Mouse (Mus musculus) adrenal gland, postnatal 25 days (tissue): ENCODE measurements around the gene Kcnq4. TPM values are rescaled to one million over a fixed set of nuclear protein-coding genes. Genes with fewer than 3 reads are reported as not detected.

Experiments
- DNase-seq: peaks from one replicate; pipeline ENCODE4 v3.0.0; 2021; ENCODE audit warnings: mixed read lengths
- total RNA-seq: library from RNA; stranded (reverse); gene quantifications from 2 replicates; pipeline ENCODE4 v1.2.3, GENCODE M21; 2021

Gene Kcnq4
- total RNA-seq, 1 experiment from 2014 or later: 2.0 TPM

DNA sequence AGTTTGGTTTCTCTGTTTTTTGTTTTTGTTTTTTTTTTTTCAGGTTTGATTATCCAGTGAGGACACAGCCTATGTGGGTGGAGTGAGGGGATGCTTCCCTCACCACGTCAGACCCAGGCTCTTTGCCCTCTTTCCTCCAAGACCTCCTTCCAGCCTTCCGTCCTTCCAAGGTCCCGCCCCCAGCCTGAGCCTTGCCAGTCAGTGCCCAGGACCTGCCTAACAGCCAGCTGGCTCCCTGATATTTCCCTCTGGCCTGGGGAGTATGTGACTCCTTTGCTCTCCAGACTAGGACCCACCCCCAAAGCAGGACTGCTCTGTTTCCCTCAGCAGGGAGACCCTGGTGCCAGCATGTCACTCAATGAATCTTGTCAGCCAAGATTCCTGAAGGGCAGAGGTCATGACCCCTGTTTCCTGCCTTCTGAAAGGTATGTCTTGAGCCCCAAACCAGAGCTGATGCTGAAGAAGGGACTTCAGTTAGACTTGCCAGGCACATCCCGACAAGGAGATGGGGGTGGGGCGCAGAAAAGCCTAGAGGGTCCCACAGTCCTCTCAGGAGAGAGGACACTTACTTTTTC, 22.8 kb downstream of the Kcnq4 start:
- no peak for DNase-seq

- no peak for DNase-seq
Observed at GRCm38 (mm10) chr4:120721574-120721973, 26.8 kb downstream of the Kcnq4 start.

DNA sequence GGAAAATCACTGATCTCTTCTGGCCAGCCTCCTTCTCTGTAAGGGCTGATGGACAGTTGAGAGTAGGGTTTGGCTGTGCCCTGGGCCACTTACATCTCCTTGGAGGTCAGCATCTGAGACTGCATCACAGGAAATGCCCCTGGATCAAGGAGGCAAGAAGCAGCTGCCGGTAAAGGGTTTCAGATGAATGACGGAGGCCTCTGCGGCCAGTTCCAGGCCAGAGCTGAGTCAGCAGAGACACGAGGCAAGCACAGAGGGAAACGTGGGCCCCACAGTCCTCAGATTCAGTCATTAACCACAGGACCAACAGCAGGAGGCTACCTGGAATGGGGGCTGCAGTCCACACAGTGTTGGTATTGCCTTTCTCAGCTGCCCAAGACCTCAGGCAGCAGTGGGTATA, 29.3 kb downstream of the Kcnq4 start:
- DNase-seq: no peak

- DNase-seq: no peak
Observed at GRCm38 (mm10) chr4:120717591-120717990, 30.8 kb downstream of the Kcnq4 start.

GRCm38 (mm10) chr4:120716765-120717164, 31.6 kb downstream of the Kcnq4 start:
- no peak for DNase-seq

- peak; percentile 78 for DNase-seq
Observed at GRCm38 (mm10) chr4:120716141-120716571, 32.3 kb downstream of the Kcnq4 start.

DNA sequence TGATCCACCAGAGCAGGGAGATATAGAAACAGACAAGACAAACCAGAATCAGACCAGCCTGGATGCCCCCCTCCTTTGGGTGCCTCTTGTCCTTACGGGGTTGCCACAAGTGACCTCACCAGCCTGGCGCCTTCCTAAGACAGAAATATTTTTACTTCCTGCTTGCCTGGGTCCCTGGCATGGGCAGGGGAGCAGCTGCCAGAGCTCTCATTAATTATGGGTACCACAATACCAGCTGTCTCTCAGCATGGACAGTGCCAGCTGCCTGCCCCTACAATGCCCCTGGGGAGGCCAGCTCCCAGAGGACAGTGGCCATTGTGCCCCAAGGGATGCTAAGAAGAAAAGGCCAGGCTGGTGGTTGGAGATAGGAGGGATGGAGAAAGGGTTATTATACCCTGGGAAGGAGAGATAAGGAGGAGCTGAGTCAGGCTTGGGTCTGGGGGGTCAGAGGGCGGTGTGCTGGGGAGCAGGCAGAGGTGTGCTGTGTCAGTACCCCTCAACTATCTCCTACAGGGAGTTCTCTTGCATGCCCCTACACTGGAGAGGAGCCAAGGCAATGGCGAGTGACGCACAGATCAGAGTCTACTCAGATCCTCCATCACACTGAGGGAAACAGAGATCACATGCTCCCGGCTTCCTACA, 34.4 kb downstream of the Kcnq4 start:
- no peak for DNase-seq

- no peak for DNase-seq
Observed at GRCm38 (mm10) chr4:120713021-120713420, 35.4 kb downstream of the Kcnq4 start.

DNA sequence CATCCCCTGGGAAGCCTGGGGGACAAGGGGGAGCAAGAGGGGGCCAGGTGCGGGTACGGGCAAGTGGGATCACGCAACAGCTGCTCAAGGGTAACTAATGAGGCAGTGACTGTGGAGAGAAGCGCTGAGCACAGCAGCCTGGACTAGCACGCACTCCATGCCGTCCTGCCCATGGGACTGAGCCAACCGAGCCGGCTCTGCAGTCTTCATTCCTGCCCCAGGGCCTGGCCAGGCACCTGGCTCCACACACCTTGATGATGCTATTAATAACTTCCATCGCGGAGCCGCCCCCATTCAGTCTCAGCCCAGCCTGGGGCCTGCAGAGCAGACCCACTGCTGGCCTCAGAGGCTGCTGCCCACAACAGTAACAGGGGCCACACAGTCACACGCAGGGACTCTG, 36.2 kb downstream of the Kcnq4 start:
- no peak for DNase-seq

GRCm38 (mm10) chr4:120702511-120702910, 45.9 kb downstream of the Kcnq4 start:
- DNase-seq: no peak

GRCm38 (mm10) chr4:120702056-120702455, 46.4 kb downstream of the Kcnq4 start:
- DNase-seq: peak; percentile 19

- no peak for DNase-seq
Observed at GRCm38 (mm10) chr4:120701180-120701579, 47.2 kb downstream of the Kcnq4 start.

DNA sequence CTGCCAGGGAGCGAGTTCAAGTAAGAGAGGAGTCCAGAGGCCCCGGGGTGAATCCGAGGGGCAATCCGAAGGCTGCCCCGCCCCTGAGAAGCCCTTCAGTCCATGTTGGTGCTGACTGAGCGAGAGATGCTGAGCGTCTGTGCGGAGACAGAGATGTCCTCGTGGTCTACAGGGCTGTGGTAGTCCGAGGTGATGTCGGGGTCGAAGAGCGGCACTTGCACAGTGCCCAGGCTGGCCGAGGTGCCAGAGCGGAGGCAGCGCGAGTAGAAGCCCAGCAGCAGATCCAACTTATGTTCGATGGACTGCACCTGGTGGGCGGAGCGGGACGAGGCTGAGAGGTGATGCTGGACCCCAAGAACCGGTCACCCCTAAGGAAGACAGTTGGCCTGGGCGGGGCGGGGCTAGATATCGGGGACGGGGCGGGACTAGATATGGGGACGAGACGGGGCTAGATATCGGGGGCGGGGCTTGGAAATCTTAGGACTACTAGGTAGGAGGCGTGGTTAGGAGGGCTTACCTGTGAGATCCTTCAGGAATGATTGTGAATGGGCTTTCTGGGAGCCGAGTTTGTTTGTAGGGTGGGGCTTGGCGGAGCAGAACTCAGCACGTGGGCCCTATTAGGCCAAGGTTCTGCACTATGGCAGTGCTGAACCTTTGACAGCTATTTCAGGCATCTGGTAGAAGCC, 50.5 kb downstream of the Kcnq4 start:
- DNase-seq: no peak

GRCm38 (mm10) chr4:120697353-120697752, 51.1 kb downstream of the Kcnq4 start:
- DNase-seq: no peak

- DNase-seq: peak; percentile 76
Observed at GRCm38 (mm10) chr4:120692717-120693116, 55.7 kb downstream of the Kcnq4 start.

GRCm38 (mm10) chr4:120689317-120689716, 59.1 kb downstream of the Kcnq4 start:
- no peak for DNase-seq

- no peak for DNase-seq
Observed at GRCm38 (mm10) chr4:120687282-120687681, 61.1 kb downstream of the Kcnq4 start.

GRCm38 (mm10) chr4:120683278-120683997, 65.0 kb downstream of the Kcnq4 start:
- no peak for DNase-seq

GRCm38 (mm10) chr4:120682168-120682567, 66.2 kb downstream of the Kcnq4 start:
- peak; percentile 62 for DNase-seq

DNA sequence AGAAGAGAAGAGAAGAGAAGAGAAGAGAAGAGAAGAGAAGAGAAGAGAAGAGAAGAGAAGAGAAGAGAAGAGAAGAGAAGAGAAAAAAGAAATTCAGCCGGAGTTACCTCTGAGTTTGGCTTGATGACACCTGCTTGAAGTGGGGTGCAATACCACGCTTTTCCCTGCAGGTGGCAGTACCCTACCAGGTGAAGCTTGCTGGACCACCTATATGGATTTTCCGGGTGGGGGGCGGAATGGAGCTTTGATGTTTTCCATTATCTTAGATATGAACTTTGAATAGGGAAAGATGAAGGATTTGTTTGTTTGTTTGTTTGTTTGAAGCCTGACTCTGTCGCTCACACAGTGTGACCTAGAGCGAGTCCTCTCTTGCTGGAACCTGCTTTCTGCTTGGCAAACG, 67.5 kb downstream of the Kcnq4 start:
- DNase-seq: peak; percentile 17

DNA sequence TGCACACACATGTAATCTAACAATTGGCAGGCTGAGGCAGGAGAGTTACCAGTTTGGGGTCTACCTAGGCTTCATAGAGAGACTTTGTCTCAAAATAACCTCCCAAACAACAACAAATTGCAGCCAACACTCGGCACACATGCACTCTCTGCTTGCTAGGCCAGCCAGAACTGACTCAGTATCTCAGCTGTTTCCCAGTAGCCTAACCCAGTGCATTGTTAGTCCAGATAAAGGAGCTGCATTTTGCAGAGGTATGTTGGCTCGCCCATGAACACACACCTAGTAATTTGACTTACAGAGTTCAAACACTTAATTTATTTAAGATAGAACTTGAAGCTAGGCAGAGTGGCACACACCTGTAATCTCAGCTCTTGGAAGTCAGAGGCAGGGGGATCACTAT, 72.8 kb downstream of the Kcnq4 start:
- DNase-seq: no peak

- DNase-seq: no peak
Observed at GRCm38 (mm10) chr4:120674775-120675451, 73.5 kb downstream of the Kcnq4 start.
